Mouse (Mus musculus) neural tube, embryonic 14.5 days (tissue): Measurements from ENCODE around the gene Pcdh15. TPM values are rescaled to one million over a fixed set of nuclear protein-coding genes. Genes with fewer than 3 reads are reported as not detected.

Experiments
- ATAC-seq: fragments of 200-750 bp; cut with Nextera tagmentation; 2 replicates; pipeline ENCODE4 v1.8.0; 2017; ENCODE audit warnings: low read depth, mild to moderate bottlenecking, moderate TSS enrichment, moderate library complexity
- H3K27ac ChIP-seq: fragments of 300-500 bp; sonication (generic); 2 replicates; pipeline ENCODE4 v1.5.1; 2014; ENCODE audit warnings: low read depth, mild to moderate bottlenecking, control low read depth, low read length, moderate library complexity, mixed read lengths
- H3K27me3 ChIP-seq: fragments of 300-500 bp; sonication (generic); 2 replicates; pipeline ENCODE4 v1.6.1; 2014; ENCODE audit warnings: low read length; ENCODE audit not compliant: control insufficient read depth, insufficient read depth
- H3K36me3 ChIP-seq: fragments of 300-500 bp; sonication (generic); 2 replicates; pipeline ENCODE4 v1.6.1; 2014; ENCODE audit warnings: low read length, mixed read lengths; ENCODE audit not compliant: control insufficient read depth, insufficient read depth
- H3K4me1 ChIP-seq: fragments of 300-500 bp; sonication (generic); 2 replicates; pipeline ENCODE4 v1.6.1; 2014; ENCODE audit warnings: low read length; ENCODE audit not compliant: control insufficient read depth, insufficient read depth
- H3K4me2 ChIP-seq: fragments of 300-500 bp; sonication (generic); 2 replicates; pipeline ENCODE4 v1.6.1; 2014; ENCODE audit warnings: mild to moderate bottlenecking, low read depth, low read length, control low read depth
- H3K4me3 ChIP-seq: fragments of 300-500 bp; sonication (generic); 2 replicates; pipeline ENCODE4 v1.5.1; 2014; ENCODE audit warnings: low read depth, low read length, control low read depth, mixed read lengths
- H3K9ac ChIP-seq: fragments of 300-500 bp; sonication (generic); replicated peaks from 2 replicates; pipeline ENCODE4 v1.6.1; 2014; ENCODE audit warnings: low read depth, mild to moderate bottlenecking, control low read depth, low read length, mixed read lengths
- H3K9me3 ChIP-seq: fragments of 300-500 bp; sonication (generic); 2 replicates; pipeline ENCODE4 v1.6.1; 2016; ENCODE audit warnings: low read length; ENCODE audit not compliant: control insufficient read depth
- WGBS: fragments of 180-500 bp; shearing (Covaris S2); extraction: QIAGEN DNeasy Blood & Tissue Kit; methylation state at CpG from one replicate; pipeline ENCODE4 v1.1.7; 2014; 5-methylcytosine and 5-hydroxymethylcytosine counted together
- polyA plus RNA-seq: library from polyadenylated mRNA; unstranded; fragments of >200 nt; fragmentation: Nextera tagmentation; extraction: Ambion mirVana; gene quantifications from 2 replicates; pipeline ENCODE4 v1.2.1, GENCODE M21; 2014

Pcdh15 gene
- polyA plus RNA-seq, 1 experiment from 2014 or later = 23.0 TPM

DNA sequence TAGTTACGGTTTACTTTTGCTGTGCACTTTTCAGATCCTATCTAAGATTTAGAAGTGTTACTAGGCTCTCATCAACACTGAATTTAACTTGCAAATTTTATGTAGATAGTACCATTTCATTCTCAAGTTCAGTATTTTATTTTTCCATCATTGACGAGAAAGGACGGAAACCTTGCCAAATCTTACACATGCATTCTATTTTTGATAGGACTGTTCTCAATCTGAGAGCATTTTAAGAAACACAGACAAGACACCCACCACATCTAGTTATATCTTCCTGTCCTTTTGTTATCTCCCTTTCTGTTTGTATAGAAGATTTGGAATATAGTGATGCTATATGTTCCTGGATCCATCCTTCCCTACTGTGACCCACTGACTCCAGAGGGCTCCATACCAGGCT, 332.2 kb downstream of the Pcdh15 start:
- H3K9ac ChIP-seq = no peak overlapping the region

DNA sequence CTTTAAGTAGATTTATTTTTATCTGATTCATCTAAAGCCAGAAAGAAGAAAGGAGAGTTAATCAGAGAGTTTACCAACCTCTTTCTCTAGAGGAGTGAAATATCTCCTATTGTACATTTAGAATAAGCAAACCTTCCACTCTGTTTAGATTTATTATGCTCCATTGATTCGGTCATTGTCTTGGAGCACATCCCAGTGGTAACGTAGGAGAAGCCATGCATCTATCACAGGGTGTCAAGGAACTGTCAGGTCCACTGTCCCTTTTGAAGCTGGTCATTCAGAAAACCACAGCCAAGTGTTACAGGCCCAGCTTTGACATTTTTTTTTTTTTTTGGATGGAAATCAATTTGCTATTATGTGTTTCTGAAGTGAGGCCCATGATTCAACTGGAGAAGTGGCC, 384.9 kb downstream of the Pcdh15 start:
- 23% methylated on average over 2 of the region's 2 CpGs for WGBS
- Histone ChIP-seq H3K4me2 (no peak overlapping the region), H3K9ac (no peak overlapping the region), H3K27ac (no peak overlapping the region), H3K4me1 (no peaks in the 10 kb centered on the region), H3K36me3 (no peaks in the 10 kb centered on the region), H3K27me3 (no peaks in the 10 kb centered on the region), H3K9me3 (no peaks in the 10 kb centered on the region), H3K4me3 (no peak overlapping the region)
- ATAC-seq = peak; percentile 65; the same call in 1 of the 2 replicates

More for the DNA sequence above, 332.2 kb downstream of the Pcdh15 start:
- no peak overlapping the region for H3K27ac ChIP-seq
- no peak overlapping the region for H3K4me2 ChIP-seq
- 94% methylated on average over 3 of the region's 3 CpGs for WGBS
- H3K27me3 ChIP-seq = no peaks in the 10 kb centered on the region
- no peaks in the 10 kb centered on the region for H3K4me1 ChIP-seq
- no peak overlapping the region for H3K4me3 ChIP-seq
- H3K36me3 ChIP-seq = no peaks in the 10 kb centered on the region
- H3K9me3 ChIP-seq = no peaks in the 10 kb centered on the region
- no peak for ATAC-seq

GRCm38 (mm10) chr10:73491654-73492053, 392.5 kb downstream of the Pcdh15 start:
- Histone ChIP-seq H3K4me3 (no peak overlapping the region), H3K9me3 (no peaks in the 10 kb centered on the region), H3K4me1 (no peaks in the 10 kb centered on the region), H3K27ac (no peak overlapping the region), H3K9ac (no peak overlapping the region), H3K4me2 (no peak overlapping the region), H3K27me3 (no peaks in the 10 kb centered on the region), H3K36me3 (no peaks in the 10 kb centered on the region)
- no peak for ATAC-seq
- 65% methylated on average over 5 of the region's 5 CpGs for WGBS

DNA sequence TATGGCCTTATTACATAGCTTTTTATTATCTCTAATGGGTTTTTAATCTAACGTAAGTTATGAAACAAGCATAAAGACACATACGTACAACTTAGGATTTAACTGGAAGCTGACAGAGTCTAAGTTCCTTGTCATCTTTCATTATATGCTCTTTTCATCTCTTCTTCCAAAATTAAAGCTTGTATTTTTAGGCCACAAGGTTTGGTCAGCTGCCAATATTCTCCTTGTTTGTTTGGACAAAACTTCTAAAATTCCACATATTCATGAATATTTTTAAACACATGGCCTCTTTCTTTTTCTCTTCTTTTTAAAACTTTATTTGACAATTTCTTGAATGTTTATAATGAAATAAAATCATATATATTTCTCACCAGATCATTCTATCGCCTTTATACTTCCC, 415.7 kb downstream of the Pcdh15 start:
- no peak overlapping the region for H3K27ac ChIP-seq
- 84% methylated on average over 3 of the region's 3 CpGs for WGBS
- no peaks in the 10 kb centered on the region for H3K4me1 ChIP-seq
- no peak overlapping the region for H3K4me2 ChIP-seq
- H3K27me3 ChIP-seq = no peaks in the 10 kb centered on the region
- H3K9ac ChIP-seq = no peak overlapping the region
- no peak for ATAC-seq
- no peaks in the 10 kb centered on the region for H3K36me3 ChIP-seq
- no peaks in the 10 kb centered on the region for H3K9me3 ChIP-seq
- no peak overlapping the region for H3K4me3 ChIP-seq

DNA sequence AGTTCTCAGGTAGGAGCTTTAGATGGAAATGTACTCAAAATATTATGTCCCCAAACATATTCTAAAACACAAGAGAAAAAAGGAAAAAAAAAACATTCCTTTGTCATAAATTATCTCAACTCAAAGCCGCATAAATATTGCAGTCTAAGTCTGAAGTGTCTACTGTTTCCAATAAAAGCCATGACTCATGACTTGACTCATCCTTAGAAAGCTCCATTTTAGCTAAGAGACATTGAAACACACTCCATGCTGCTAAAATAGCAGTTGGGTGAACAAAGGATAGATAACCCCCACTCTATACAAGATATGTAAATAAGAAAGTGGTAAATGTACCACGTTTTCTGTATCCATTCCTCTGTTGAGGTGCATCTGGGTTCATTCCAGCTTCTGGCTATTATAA, 416.6 kb downstream of the Pcdh15 start:
- Histone ChIP-seq H3K4me1 (no peaks in the 10 kb centered on the region), H3K4me2 (no peak overlapping the region), H3K36me3 (no peaks in the 10 kb centered on the region), H3K9me3 (no peaks in the 10 kb centered on the region), H3K4me3 (no peak overlapping the region), H3K27ac (no peak overlapping the region), H3K27me3 (no peaks in the 10 kb centered on the region), H3K9ac (no peak overlapping the region)
- WGBS = 74% methylated on average over 2 of the region's 2 CpGs
- ATAC-seq = no peak

GRCm38 (mm10) chr10:73519438-73519837, 420.3 kb downstream of the Pcdh15 start:
- Histone ChIP-seq H3K4me2 (no peak overlapping the region), H3K27ac (no peak overlapping the region), H3K9ac (no peak overlapping the region), H3K4me3 (no peak overlapping the region), H3K4me1 (no peaks in the 10 kb centered on the region), H3K36me3 (no peaks in the 10 kb centered on the region), H3K9me3 (no peaks in the 10 kb centered on the region), H3K27me3 (no peaks in the 10 kb centered on the region)
- 82% methylated on average over 3 of the region's 3 CpGs for WGBS
- no peak for ATAC-seq

- no peak overlapping the region for H3K4me3 ChIP-seq
Measured at GRCm38 (mm10) chr10:73552831-73553230, 453.7 kb downstream of the Pcdh15 start.

GRCm38 (mm10) chr10:73564216-73564615, 465.1 kb downstream of the Pcdh15 start:
- no peaks in the 10 kb centered on the region for H3K9me3 ChIP-seq
- no peak overlapping the region for H3K4me3 ChIP-seq
- no peak for ATAC-seq
- no peaks in the 10 kb centered on the region for H3K27me3 ChIP-seq
- no peaks in the 10 kb centered on the region for H3K4me1 ChIP-seq
- H3K36me3 ChIP-seq = no peaks in the 10 kb centered on the region
- 70% methylated on average over 7 of the region's 7 CpGs for WGBS
- H3K27ac ChIP-seq = no peak overlapping the region
- no peak overlapping the region for H3K4me2 ChIP-seq
- H3K9ac ChIP-seq = no peak overlapping the region

More at GRCm38 (mm10) chr10:73552831-73553230, 453.7 kb downstream of the Pcdh15 start:
- no peaks in the 10 kb centered on the region for H3K9me3 ChIP-seq
- no peak overlapping the region for H3K27ac ChIP-seq
- no peak overlapping the region for H3K4me2 ChIP-seq
- H3K4me1 ChIP-seq = no peaks in the 10 kb centered on the region
- H3K36me3 ChIP-seq = no peaks in the 10 kb centered on the region
- H3K9ac ChIP-seq = no peak overlapping the region
- WGBS = 95% methylated on average over 10 of the region's 10 CpGs
- no peak for ATAC-seq
- H3K27me3 ChIP-seq = no peaks in the 10 kb centered on the region

GRCm38 (mm10) chr10:73574711-73575297, 475.7 kb downstream of the Pcdh15 start:
- H3K36me3 ChIP-seq = no peaks in the 10 kb centered on the region
- no peaks in the 10 kb centered on the region for H3K4me1 ChIP-seq
- WGBS = 92% methylated on average over 5 of the region's 5 CpGs
- ATAC-seq = no peak
- H3K4me2 ChIP-seq = no peak overlapping the region
- H3K9me3 ChIP-seq = no peaks in the 10 kb centered on the region
- no peak overlapping the region for H3K9ac ChIP-seq
- no peak overlapping the region for H3K4me3 ChIP-seq
- H3K27ac ChIP-seq = no peak overlapping the region
- no peaks in the 10 kb centered on the region for H3K27me3 ChIP-seq
